9 mouse cellular contexts compared by ENCODE assay signal in genomic region chr19:57198029-57198428, GRCm38 (mm10).
A peak's percentile ranks its signal among the peaks of the same experiment; 100 is the strongest.
DNase-seq lines count a peak whose midpoint lies in the region; ATAC-seq lines count a peak whose summit lies in the region.
"Had no signal": no experiment of that assay in that cellular context is flagged by ENCODE, and none has a peak within 500 bp of the region (broad histone marks: within the 10 kb centered on the region; RNA-seq: fewer than 3 reads in every experiment).

No protein-coding gene starts in this region.

- WGBS in heart, embryonic 13.5 days, result 29% methylated on average over 5 of the region's 5 CpGs
- WGBS in embryonic facial prominence, embryonic 14.5 days, result 38% methylated on average over 5 of the region's 5 CpGs
- WGBS in midbrain, embryonic 12.5 days, result 59% methylated on average over 5 of the region's 5 CpGs

- peak overlapping the region; percentile 85 for H3K4me2 ChIP-seq in heart, embryonic 13.5 days
- peak overlapping the region; percentile 90 for H3K4me2 ChIP-seq in embryonic facial prominence, embryonic 14.5 days (ENCODE audit: low read depth, low read length)
- no peak overlapping the region for H3K4me2 ChIP-seq in midbrain, embryonic 12.5 days (replicated peaks)

- ATAC-seq in heart, embryonic 13.5 days (ENCODE audit: extremely low read depth, insufficient number of reproducible peaks, low FRiP score, low TSS enrichment), result no peak
- no peak for ATAC-seq in embryonic facial prominence, embryonic 14.5 days (ENCODE audit: low read depth)
- no peak for ATAC-seq in midbrain, embryonic 12.5 days (ENCODE audit: low FRiP score, low read depth)
- ATAC-seq in CD4-positive, CD25-positive, alpha-beta regulatory T cell, adult 4 months, result no peak

- H3K27me3 ChIP-seq in heart, embryonic 13.5 days (replicated peaks), result no peaks in the 10 kb centered on the region; the same call in 1 of the 2 replicates
- peaks cover 32% of the 10 kb centered on the region; the same call in 1 of the 2 replicates for H3K27me3 ChIP-seq in embryonic facial prominence, embryonic 14.5 days (replicated peaks; ENCODE audit: control insufficient read depth, insufficient read depth, low read length)
- peaks cover 34% of the 10 kb centered on the region for H3K27me3 ChIP-seq in midbrain, embryonic 12.5 days
- H3K27me3 ChIP-seq: Patski had no signal

- DNase-seq in heart, postnatal 10 days, result no peak
- DNase-seq in 3T3-L1 (ENCODE audit: low read depth, low spot score), result peak; percentile 42
- DNase-seq in embryonic facial prominence, embryonic 14.5 days (ENCODE audit: low spot score), result no peak
- no peak for DNase-seq in adrenal gland, adult (ENCODE audit: inconsistent age in 2 of 2, low spot score in 1 of 2)
- DNase-seq in spleen, postnatal 14 days (ENCODE audit: low spot score in 2 of 2), result no peak

- H3K4me3 ChIP-seq in heart, embryonic 13.5 days, result peak overlapping the region; percentile 64; the same call in 1 of the 2 replicates
- H3K4me3 ChIP-seq in embryonic facial prominence, embryonic 14.5 days (ENCODE audit: low read depth, low read length), result no peak overlapping the region
- no peak overlapping the region for H3K4me3 ChIP-seq in midbrain, embryonic 12.5 days

- no peaks in the 10 kb centered on the region for H3K9me3 ChIP-seq in heart, embryonic 13.5 days
- no peaks in the 10 kb centered on the region for H3K9me3 ChIP-seq in embryonic facial prominence, embryonic 14.5 days (ENCODE audit: control insufficient read depth, low read length)
- H3K9me3 ChIP-seq in midbrain, embryonic 12.5 days, result no peaks in the 10 kb centered on the region

- intact Hi-C loops in heart, postnatal 10 days (cut with DNase I), result loop anchor here (2.0 to 5.0 kb wide), 2 partner anchors 41 to 114 kb away; partner anchors contain the start of gene Ablim1

- H3K27ac ChIP-seq in heart, embryonic 13.5 days (replicated peaks), result peak overlapping the region; percentile 87
- 0 out of 2 replicates have a peak overlapping the region, but pooled peaks have one; percentile 67 for H3K27ac ChIP-seq in embryonic facial prominence, embryonic 14.5 days (replicated peaks; ENCODE audit: low read depth, low read length)
- peak overlapping the region; percentile 58; the same call in 1 of the 2 replicates for H3K27ac ChIP-seq in midbrain, embryonic 12.5 days (replicated peaks)

- peak overlapping the region; percentile 84 for H3K9ac ChIP-seq in heart, embryonic 13.5 days
- H3K9ac ChIP-seq in embryonic facial prominence, embryonic 14.5 days (ENCODE audit: low read depth, low read length), result no peak overlapping the region
- H3K9ac ChIP-seq in midbrain, embryonic 12.5 days (replicated peaks), result no peak overlapping the region

- H3K4me1 ChIP-seq in heart, embryonic 13.5 days, result peaks cover 89% of the 10 kb centered on the region
- H3K4me1 ChIP-seq in embryonic facial prominence, embryonic 14.5 days (ENCODE audit: control insufficient read depth, insufficient read depth, low read length), result peaks cover 26% of the 10 kb centered on the region
- H3K4me1 ChIP-seq in midbrain, embryonic 12.5 days, result peaks cover 37% of the 10 kb centered on the region

- H3K36me3 ChIP-seq in heart, embryonic 13.5 days, result 0 out of 2 replicates have a peak, but pooled peaks cover 2% of the 10 kb centered on the region
- H3K36me3 ChIP-seq in embryonic facial prominence, embryonic 14.5 days (ENCODE audit: control insufficient read depth, insufficient read depth, low read length), result no peaks in the 10 kb centered on the region
- no peaks in the 10 kb centered on the region for H3K36me3 ChIP-seq in midbrain, embryonic 12.5 days
